8 mouse cellular contexts compared by ENCODE assay signal in genomic region chr6:88639921-88640320, GRCm38 (mm10). TPM values are rescaled to one million over a fixed set of nuclear protein-coding genes. Genes with fewer than 3 reads are reported as not detected.
DNase-seq lines count a peak whose midpoint lies in the region; ATAC-seq lines count a peak whose summit lies in the region.

No protein-coding gene starts in this region.

- H3K9me3 ChIP-seq in neural tube, embryonic 12.5 days = no peaks in the 10 kb centered on the region

- no peak overlapping the region for H3K27ac ChIP-seq in neural tube, embryonic 12.5 days

- H3K9ac ChIP-seq in neural tube, embryonic 12.5 days = no peak overlapping the region

- H3K36me3 ChIP-seq in neural tube, embryonic 12.5 days = no peaks in the 10 kb centered on the region

- WGBS in neural tube, embryonic 12.5 days = 2% methylated on average over 9 of the region's 9 CpGs

- peak overlapping the region; percentile 23 for H3K4me2 ChIP-seq in neural tube, embryonic 12.5 days (replicated peaks)

- ATAC-seq in neural tube, embryonic 12.5 days (ENCODE audit: low FRiP score, low read depth) = no peak

- peak; percentile 20 for DNase-seq in adrenal gland, postnatal 10 days
- no peak for DNase-seq in adrenal gland, adult 2 months
- peak; percentile 54 for DNase-seq in embryo, embryonic 11 days
- peak; percentile 13 to 17 for DNase-seq in heart, postnatal 14 days
- peak; percentile 35 for DNase-seq in left cerebral cortex, adult 11 months (ENCODE audit: low spot score)
- no peak for DNase-seq in adrenal gland, postnatal 14 days
- no peak for DNase-seq in spleen, adult 12 weeks (ENCODE audit: low spot score)

- intact Hi-C loops in heart, postnatal 14 days (cut with DNase I) = no loop called here

- H3K27me3 ChIP-seq in neural tube, embryonic 12.5 days (replicated peaks) = no peaks in the 10 kb centered on the region

- peaks cover 7% of the 10 kb centered on the region; the same call in 1 of the 2 replicates for H3K4me1 ChIP-seq in neural tube, embryonic 12.5 days

- H3K4me3 ChIP-seq in neural tube, embryonic 12.5 days = no peak overlapping the region

RNA-seq across cellular contexts. Expression of gene Kbtbd12, which starts 2.2 kb away (rescaled TPM):
- total RNA-seq in adrenal gland, postnatal 10 days (2021) = 1 to 10 TPM in 1 of 2 experiments, under 1 TPM in 1; 0.99 to 3.5 TPM
- total RNA-seq in adrenal gland, adult 2 months (2021) = 1 to 10 TPM in 1 of 2 experiments, under 1 TPM in 1; 0.84 to 1.1 TPM
- 0.06 TPM in 1 of 2 replicates, not detected in the other for polyA plus RNA-seq in adrenal gland, adult 2 months (2012; rRNA removed)
- total RNA-seq in heart, postnatal 14 days (2021) = 10 to 100 TPM; 32.7 to 36.1 TPM
- polyA plus RNA-seq in neural tube, embryonic 12.5 days (2016; fragmentation: Nextera tagmentation; extraction: Ambion mirVana) = not detected in 2 replicates
- total RNA-seq in adrenal gland, postnatal 14 days (2021) = 0.52 and 0.86 TPM in 2 replicates

Comparison
In these comparisons a context has a peak if more than half of its experiments do, and no peak if none do; other contexts are left out.
1. DNase-seq: peak in adrenal gland, postnatal 10 days (single experiment), embryo, embryonic 11 days (single experiment), heart, postnatal 14 days (2 of 2) and left cerebral cortex, adult 11 months (single experiment); none in adrenal gland, adult 2 months (single experiment), adrenal gland, postnatal 14 days (single experiment) and spleen, adult 12 weeks (single experiment).
2. RNA of gene Kbtbd12, which starts 2.2 kb away (total RNA-seq): 32.7 to 36.1 TPM in heart, postnatal 14 days; 0.99 to 3.5 TPM in adrenal gland, postnatal 10 days, 0.84 to 1.1 TPM in adrenal gland, adult 2 months and 0.52 to 0.86 TPM in adrenal gland, postnatal 14 days; every median in the first group is over 4 times any median in the second.